Mouse (Mus musculus) intestine, embryonic 15.5 days (tissue): ENCODE results near the gene Antxrl. TPM values are rescaled to one million over a fixed set of nuclear protein-coding genes. Genes with fewer than 3 reads are reported as not detected.

Experiments used
- ATAC-seq: fragments of 200-750 bp; cut with Nextera tagmentation; 2 replicates; pipeline ENCODE4 v1.8.0; 2017; ENCODE audit warnings: moderate TSS enrichment, moderate library complexity
- H3K27ac ChIP-seq: fragments of 300-500 bp; sonication (generic); 2 replicates; pipeline ENCODE4 v1.5.1; 2015; ENCODE audit warnings: mild to moderate bottlenecking, inconsistent platforms
- H3K27me3 ChIP-seq: fragments of 300-500 bp; sonication (generic); replicated peaks from 2 replicates; pipeline ENCODE4 v1.6.1; 2015; ENCODE audit warnings: inconsistent platforms
- H3K36me3 ChIP-seq: fragments of 300-500 bp; sonication (generic); 2 replicates; pipeline ENCODE4 v1.6.1; 2015; ENCODE audit warnings: inconsistent platforms
- H3K4me1 ChIP-seq: fragments of 300-500 bp; sonication (generic); replicated peaks from 2 replicates; pipeline ENCODE4 v1.6.1; 2015; ENCODE audit warnings: inconsistent platforms
- H3K4me2 ChIP-seq: fragments of 300-500 bp; sonication (generic); replicated peaks from 2 replicates; pipeline ENCODE4 v1.6.1; 2015; ENCODE audit warnings: mild to moderate bottlenecking, inconsistent platforms
- H3K4me3 ChIP-seq: fragments of 300-500 bp; sonication (generic); replicated peaks from 2 replicates; pipeline ENCODE4 v1.5.1; 2015; ENCODE audit warnings: inconsistent platforms
- H3K9ac ChIP-seq: fragments of 300-500 bp; sonication (generic); 2 replicates; pipeline ENCODE4 v1.6.1; 2015; ENCODE audit warnings: inconsistent platforms
- H3K9me3 ChIP-seq: fragments of 300-500 bp; sonication (generic); 2 replicates; pipeline ENCODE4 v1.6.1; 2016; ENCODE audit warnings: inconsistent platforms
- WGBS: fragments of 180-500 bp; shearing (Covaris S2); methylation state at CpG from one replicate; pipeline ENCODE4 v1.1.7; 2015; 5-methylcytosine and 5-hydroxymethylcytosine counted together
- polyA plus RNA-seq: library from polyadenylated mRNA; unstranded; fragments of >200 nt; fragmentation: Nextera tagmentation; extraction: Ambion mirVana; gene quantifications from 2 replicates; pipeline ENCODE4 v1.2.1, GENCODE M21; 2015

Gene Antxrl
- not detected in 2 replicates for polyA plus RNA-seq

- Histone ChIP-seq H3K4me1 (no peaks in the 10 kb centered on the region), H3K36me3 (no peaks in the 10 kb centered on the region), H3K9ac (no peak within 1 kb of the TSS), H3K27me3 (no peaks in the 10 kb centered on the region), H3K4me2 (no peak within 1 kb of the TSS), H3K4me3 (no peak within 1 kb of the TSS), H3K9me3 (no peaks in the 10 kb centered on the region), H3K27ac (no peak within 1 kb of the TSS)
- 90% methylated on average over 6 of the region's 6 CpGs for WGBS
- no peak for ATAC-seq
Observed at GRCm38 (mm10) chr14:34052516-34052915, at the start of gene Antxrl. Antxrl (plus strand) TSS chr14:34052707.

- Histone ChIP-seq H3K4me3 (no peak within 1 kb of the TSS), H3K27ac (no peak within 1 kb of the TSS), H3K4me2 (no peak within 1 kb of the TSS), H3K36me3 (no peaks in the 10 kb centered on the region), H3K9me3 (no peaks in the 10 kb centered on the region), H3K27me3 (no peaks in the 10 kb centered on the region), H3K9ac (no peak within 1 kb of the TSS), H3K4me1 (no peaks in the 10 kb centered on the region)
- 90% methylated on average over 3 of the region's 3 CpGs for WGBS
- ATAC-seq: no peak
Observed at GRCm38 (mm10) chr14:34015063-34015462, 37.4 kb upstream of the Antxrl start, which contains the start of gene Gm30083. Gm30083 (minus strand) TSS chr14:34015182.

DNA sequence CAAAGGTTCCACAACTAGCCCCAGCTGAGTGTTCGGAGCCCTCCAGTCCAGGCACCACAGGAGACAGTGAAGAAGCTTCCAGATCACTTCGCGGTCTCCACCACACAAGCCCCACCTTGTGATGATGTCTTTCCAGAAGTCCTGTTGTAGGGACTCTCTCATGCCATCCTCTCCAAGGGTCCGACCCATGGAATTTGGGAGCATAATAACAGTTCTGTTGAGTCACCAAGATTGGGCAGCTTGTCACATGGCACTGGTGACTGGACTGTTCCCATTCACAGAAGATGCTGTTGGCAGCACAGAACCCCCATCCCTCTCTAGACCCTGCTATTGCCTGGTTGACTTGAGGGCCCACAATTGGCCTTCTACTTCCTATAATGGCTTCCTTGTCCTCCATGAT is 36.1 kb upstream of the Antxrl start, which contains the start of gene Gm5460:
Gm5460 (plus strand) TSS at position 378 of the 400 bp plus-strand sequence.
- Histone ChIP-seq H3K9ac (no peak within 1 kb of the TSS), H3K9me3 (no peaks in the 10 kb centered on the region), H3K27ac (no peak within 1 kb of the TSS), H3K4me1 (no peaks in the 10 kb centered on the region), H3K4me3 (no peak within 1 kb of the TSS), H3K36me3 (no peaks in the 10 kb centered on the region), H3K27me3 (no peaks in the 10 kb centered on the region), H3K4me2 (no peak within 1 kb of the TSS)
- 98% methylated on average over 4 of the region's 4 CpGs for WGBS
- no peak for ATAC-seq

- H3K27ac ChIP-seq: no peak overlapping the region
- H3K9ac ChIP-seq: no peak overlapping the region
- no peak for ATAC-seq
- H3K4me3 ChIP-seq: no peak overlapping the region
- no peaks in the 10 kb centered on the region for H3K9me3 ChIP-seq
- no peaks in the 10 kb centered on the region for H3K4me1 ChIP-seq
- no peaks in the 10 kb centered on the region for H3K27me3 ChIP-seq
- H3K4me2 ChIP-seq: no peak overlapping the region
- 85% methylated on average over 2 of the region's 2 CpGs for WGBS
- no peaks in the 10 kb centered on the region for H3K36me3 ChIP-seq
Observed at GRCm38 (mm10) chr14:34016938-34017337, 35.6 kb upstream of the Antxrl start.

DNA sequence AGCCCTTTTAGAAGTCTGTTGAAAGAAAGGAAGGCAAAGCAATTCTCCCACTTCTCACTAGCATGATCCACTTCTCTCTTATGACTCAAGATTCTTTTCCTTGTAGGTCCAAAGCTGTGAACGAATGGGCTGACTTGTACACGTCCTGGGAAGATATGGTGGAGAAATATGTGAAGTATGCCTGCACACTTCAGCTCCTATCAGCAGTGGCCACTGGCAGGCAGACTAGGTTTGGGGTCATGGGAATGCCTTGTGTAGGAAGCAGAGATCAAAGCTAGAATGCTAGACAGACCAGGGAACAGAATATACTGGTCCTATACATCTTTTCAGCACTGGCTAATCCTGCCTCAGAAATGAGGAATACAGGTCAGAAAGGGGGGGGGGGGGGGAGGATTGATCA is 25.8 kb upstream of the Antxrl start:
- H3K36me3 ChIP-seq: no peaks in the 10 kb centered on the region
- H3K4me3 ChIP-seq: no peak overlapping the region
- H3K4me2 ChIP-seq: no peak overlapping the region
- H3K9ac ChIP-seq: no peak overlapping the region
- no peak overlapping the region for H3K27ac ChIP-seq
- WGBS: 51% methylated on average over 2 of the region's 2 CpGs
- H3K9me3 ChIP-seq: no peaks in the 10 kb centered on the region
- H3K27me3 ChIP-seq: no peaks in the 10 kb centered on the region
- H3K4me1 ChIP-seq: no peaks in the 10 kb centered on the region
- no peak for ATAC-seq

DNA sequence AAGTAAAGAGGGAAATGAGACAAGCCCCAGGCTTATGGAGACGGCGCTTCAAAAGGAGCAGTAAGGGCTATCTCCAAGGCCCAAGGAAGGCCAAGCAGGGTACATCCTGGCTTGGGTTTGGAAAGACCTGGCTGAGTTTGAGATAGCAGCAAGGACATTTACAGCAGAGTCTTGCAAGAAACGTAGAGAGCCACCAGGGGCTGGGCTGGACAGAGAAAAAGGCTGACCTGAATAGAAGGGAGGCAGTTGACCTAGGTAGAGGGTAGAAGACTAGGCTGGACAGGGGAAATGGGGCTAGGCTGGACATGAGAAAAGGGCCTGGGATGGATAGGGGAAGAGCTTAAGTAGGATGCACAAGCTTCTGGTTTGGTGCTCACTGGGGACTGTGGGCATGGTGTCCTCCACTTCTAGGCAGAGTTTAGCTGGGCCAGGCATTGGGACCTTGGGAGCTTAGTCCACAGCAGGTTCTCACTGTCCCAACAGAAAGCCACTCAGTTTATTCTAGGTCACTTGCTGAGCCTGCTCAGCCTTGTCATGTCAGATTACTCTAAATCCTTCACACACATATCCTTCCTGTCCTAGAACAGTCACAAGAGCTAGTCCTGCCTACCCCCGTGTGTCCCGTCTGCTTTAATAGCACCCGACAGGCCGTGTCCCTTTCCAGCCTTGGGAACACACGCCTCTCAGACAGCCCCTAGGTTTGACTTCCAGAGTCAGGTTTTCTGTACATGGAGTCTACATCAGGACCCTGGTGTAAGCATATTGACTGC is 18.5 kb upstream of the Antxrl start:
- ATAC-seq: no peak
- Histone ChIP-seq H3K9ac (no peak overlapping the region), H3K27me3 (no peaks in the 10 kb centered on the region), H3K27ac (no peak overlapping the region), H3K9me3 (no peaks in the 10 kb centered on the region), H3K36me3 (no peaks in the 10 kb centered on the region), H3K4me3 (no peak overlapping the region), H3K4me2 (no peak overlapping the region), H3K4me1 (no peaks in the 10 kb centered on the region)
- 84% methylated on average over 8 of the region's 8 CpGs for WGBS

DNA sequence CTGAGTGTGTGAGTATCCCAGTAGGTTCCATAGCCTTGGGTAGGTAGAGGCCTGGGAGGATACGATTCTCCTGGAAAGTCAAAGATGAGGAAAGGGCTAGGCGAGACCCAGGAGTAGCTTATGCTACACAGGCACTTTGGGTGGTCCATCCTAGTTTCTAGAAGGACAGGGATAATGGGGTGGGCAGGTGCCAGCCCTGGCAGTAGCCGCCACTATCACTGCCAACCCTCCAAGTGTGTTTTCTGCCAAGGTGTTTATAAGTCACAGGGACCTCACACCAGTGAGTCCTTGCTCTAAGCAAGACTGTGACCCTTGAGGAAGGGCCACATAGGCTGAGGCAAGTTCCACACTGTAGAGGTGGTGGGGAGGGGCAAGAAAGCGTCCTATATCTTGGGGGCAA is 11.3 kb upstream of the Antxrl start:
- ATAC-seq: no peak
- no peak overlapping the region for H3K27ac ChIP-seq

GRCm38 (mm10) chr14:34043341-34043740 is 9.2 kb upstream of the Antxrl start:
- Histone ChIP-seq H3K27ac (no peak overlapping the region), H3K4me1 (no peaks in the 10 kb centered on the region), H3K9me3 (no peaks in the 10 kb centered on the region), H3K27me3 (no peaks in the 10 kb centered on the region), H3K4me3 (no peak overlapping the region), H3K36me3 (no peaks in the 10 kb centered on the region), H3K4me2 (no peak overlapping the region), H3K9ac (no peak overlapping the region)
- WGBS: 51% methylated on average over 3 of the region's 3 CpGs
- ATAC-seq: no peak

More for the DNA sequence above, 11.3 kb upstream of the Antxrl start:
- 87% methylated on average over 4 of the region's 4 CpGs for WGBS
- Histone ChIP-seq H3K9ac (no peak overlapping the region), H3K4me1 (no peaks in the 10 kb centered on the region), H3K9me3 (no peaks in the 10 kb centered on the region), H3K36me3 (no peaks in the 10 kb centered on the region), H3K4me2 (no peak overlapping the region), H3K4me3 (no peak overlapping the region), H3K27me3 (no peaks in the 10 kb centered on the region)

DNA sequence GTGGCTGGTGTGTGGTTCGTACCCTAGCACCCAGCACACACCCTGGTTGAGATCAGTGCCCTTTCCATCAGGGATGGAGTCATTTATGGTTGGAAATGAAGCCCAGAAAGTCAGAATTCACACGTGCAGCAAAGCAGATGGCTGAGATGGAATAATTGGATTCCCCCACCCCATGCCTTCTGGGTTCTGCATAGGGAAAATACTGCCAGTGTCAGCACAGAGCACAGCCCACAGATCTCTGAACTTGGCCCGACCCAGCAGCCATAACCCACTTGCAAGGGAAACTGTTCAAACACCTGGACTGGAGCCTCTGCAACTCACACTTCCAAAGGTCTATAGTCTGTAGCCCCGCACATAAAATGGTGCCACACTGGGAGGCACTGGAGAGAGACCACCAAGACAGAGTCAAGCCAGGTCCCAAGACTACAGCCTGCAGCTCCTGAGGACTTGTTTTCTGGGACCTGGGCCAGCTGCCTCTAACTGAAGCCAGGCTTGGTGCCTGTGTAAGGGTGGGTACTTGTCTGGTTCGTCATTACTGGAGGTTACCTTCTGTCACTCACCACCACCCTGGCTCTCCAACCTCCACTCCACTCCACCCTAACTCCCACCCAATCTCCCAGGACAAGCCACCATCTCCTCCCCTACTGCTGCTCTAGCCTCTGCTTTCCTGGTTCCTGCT is 2.3 kb upstream of the Antxrl start:
- Histone ChIP-seq H3K36me3 (no peaks in the 10 kb centered on the region), H3K4me1 (no peaks in the 10 kb centered on the region), H3K4me3 (no peak overlapping the region), H3K4me2 (no peak overlapping the region), H3K9me3 (no peaks in the 10 kb centered on the region), H3K9ac (no peak overlapping the region), H3K27me3 (no peaks in the 10 kb centered on the region), H3K27ac (no peak overlapping the region)
- 70% methylated on average over 5 of the region's 5 CpGs for WGBS
- ATAC-seq: no peak

- Histone ChIP-seq H3K9me3 (no peaks in the 10 kb centered on the region), H3K27me3 (no peaks in the 10 kb centered on the region), H3K4me1 (no peaks in the 10 kb centered on the region), H3K36me3 (no peaks in the 10 kb centered on the region), H3K4me2 (no peak overlapping the region), H3K9ac (no peak overlapping the region), H3K4me3 (no peak overlapping the region), H3K27ac (no peak overlapping the region)
- no peak for ATAC-seq
- 76% methylated on average over 6 of the region's 6 CpGs for WGBS
Observed at GRCm38 (mm10) chr14:34071665-34072064, 19.2 kb downstream of the Antxrl start.

DNA sequence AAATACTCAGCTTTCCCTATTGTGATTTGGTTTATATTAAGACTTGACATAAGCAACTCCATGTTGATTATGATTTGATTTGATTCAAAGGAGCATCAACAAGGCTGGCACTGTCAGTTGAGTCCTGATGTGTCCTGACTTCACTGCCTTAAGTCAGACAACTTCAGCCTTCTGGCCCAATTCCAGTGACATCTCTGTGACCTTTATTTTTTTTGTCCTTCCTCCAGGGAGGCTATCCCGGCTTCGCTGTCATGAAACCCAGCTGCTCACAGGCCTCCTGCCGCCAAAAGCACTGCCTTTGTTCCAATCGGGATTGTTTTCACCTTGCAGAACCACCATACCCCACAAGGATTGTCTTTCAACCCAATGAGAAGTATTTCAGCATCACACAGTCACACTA is 22.8 kb downstream of the Antxrl start:
- Histone ChIP-seq H3K9me3 (no peaks in the 10 kb centered on the region), H3K4me3 (no peak overlapping the region), H3K27me3 (no peaks in the 10 kb centered on the region), H3K27ac (no peak overlapping the region), H3K36me3 (no peaks in the 10 kb centered on the region), H3K9ac (no peak overlapping the region), H3K4me1 (no peaks in the 10 kb centered on the region), H3K4me2 (no peak overlapping the region)
- 51% methylated on average over 4 of the region's 4 CpGs for WGBS
- ATAC-seq: no peak

DNA sequence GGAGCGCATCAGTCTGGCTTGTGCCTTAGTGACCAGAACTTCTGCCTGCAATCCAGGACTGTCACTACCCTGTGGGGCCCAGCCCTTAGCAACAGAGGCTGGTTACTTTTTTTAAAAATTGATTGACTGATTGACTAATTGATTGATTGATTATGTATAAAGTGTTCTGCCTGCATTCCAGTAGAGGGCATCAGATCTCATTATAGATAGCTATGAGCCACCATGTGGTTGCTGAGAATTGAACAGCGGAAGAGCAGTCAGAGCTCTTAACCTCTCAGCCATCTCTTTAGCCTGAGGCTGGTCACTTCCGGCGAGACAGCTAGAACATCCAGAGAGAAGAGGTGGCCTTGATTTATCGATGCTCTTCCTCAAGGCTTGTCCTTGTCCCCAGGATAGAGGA is 24.7 kb downstream of the Antxrl start:
- H3K27ac ChIP-seq: no peak overlapping the region
- H3K4me3 ChIP-seq: no peak overlapping the region
- H3K4me1 ChIP-seq: no peaks in the 10 kb centered on the region
- WGBS: 72% methylated on average over 5 of the region's 5 CpGs
- no peak for ATAC-seq
- no peak overlapping the region for H3K9ac ChIP-seq
- no peaks in the 10 kb centered on the region for H3K36me3 ChIP-seq
- no peaks in the 10 kb centered on the region for H3K27me3 ChIP-seq
- no peaks in the 10 kb centered on the region for H3K9me3 ChIP-seq
- H3K4me2 ChIP-seq: no peak overlapping the region

DNA sequence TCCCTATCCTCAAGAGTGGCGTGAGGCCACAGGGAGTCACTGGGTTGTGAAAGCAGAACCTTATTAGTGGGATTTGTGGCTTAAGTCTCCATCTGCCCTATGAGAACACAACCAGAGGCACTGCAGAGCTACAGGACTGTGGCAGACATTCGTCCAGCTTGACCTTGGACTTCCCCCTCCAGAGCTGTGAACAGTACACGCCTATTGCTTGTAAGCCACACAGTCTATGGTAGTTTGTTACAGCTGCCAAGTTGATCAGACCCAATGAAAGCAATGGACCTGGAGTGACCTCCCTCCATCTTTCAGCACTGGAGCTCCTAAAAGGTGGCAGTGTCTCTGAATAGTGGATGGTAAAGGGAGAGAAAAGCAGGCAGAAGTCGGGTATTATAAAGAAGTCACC is 25.8 kb downstream of the Antxrl start:
- 61% methylated on average over 4 of the region's 4 CpGs for WGBS
- ATAC-seq: no peak
- no peak overlapping the region for H3K9ac ChIP-seq

More for the DNA sequence above, 25.8 kb downstream of the Antxrl start:
- H3K36me3 ChIP-seq: no peaks in the 10 kb centered on the region
- H3K4me1 ChIP-seq: no peaks in the 10 kb centered on the region
- H3K27me3 ChIP-seq: no peaks in the 10 kb centered on the region
- H3K4me2 ChIP-seq: no peak overlapping the region
- H3K27ac ChIP-seq: no peak overlapping the region
- H3K9me3 ChIP-seq: no peaks in the 10 kb centered on the region
- no peak overlapping the region for H3K4me3 ChIP-seq
